Mouse (Mus musculus) erythroblast, embryonic 14.5 days (primary cell): ENCODE measurements around the gene Cd36. TPM values are rescaled to one million over a fixed set of nuclear protein-coding genes. Genes with fewer than 3 reads are reported as not detected.

Experiments used
- H3K27me3 ChIP-seq: 2 replicates; pipeline ENCODE4 v1.6.1; 2012; ENCODE audit warnings: inconsistent platforms; ENCODE audit not compliant: control insufficient read depth
- H3K36me3 ChIP-seq: 2 replicates; pipeline ENCODE4 v1.6.1; 2012; ENCODE audit warnings: mild to moderate bottlenecking, inconsistent platforms; ENCODE audit not compliant: control insufficient read depth
- H3K4me1 ChIP-seq: 2 replicates; pipeline ENCODE4 v1.6.1; 2012; ENCODE audit warnings: inconsistent platforms; ENCODE audit not compliant: control insufficient read depth
- H3K4me3 ChIP-seq: replicated peaks from 2 replicates; pipeline ENCODE3; 2012; ENCODE audit warnings: moderate library complexity, mild to moderate bottlenecking, inconsistent platforms
- H3K9me3 ChIP-seq: 2 replicates; pipeline ENCODE4 v1.6.1; 2012; ENCODE audit warnings: low read length, inconsistent platforms, mixed read lengths; ENCODE audit not compliant: control insufficient read depth
- GATA1 ChIP-seq: IDR thresholded peaks from 2 replicates; pipeline ENCODE4 v1.6.1; 2012; ENCODE audit warnings: low read length, inconsistent platforms, mixed read lengths
- TAL1 ChIP-seq: IDR thresholded peaks from 3 replicates; pipeline ENCODE4 v1.6.1; 2012; ENCODE audit warnings: low read length, inconsistent platforms, mixed read lengths
- polyA plus RNA-seq: library from polyadenylated mRNA; stranded (reverse); fragments of >175 nt; gene quantifications from 2 replicates; pipeline ENCODE4 v1.2.3, GENCODE M21; 2012

Cd36 gene
- polyA plus RNA-seq, 1 experiment = 0.12 TPM

DNA sequence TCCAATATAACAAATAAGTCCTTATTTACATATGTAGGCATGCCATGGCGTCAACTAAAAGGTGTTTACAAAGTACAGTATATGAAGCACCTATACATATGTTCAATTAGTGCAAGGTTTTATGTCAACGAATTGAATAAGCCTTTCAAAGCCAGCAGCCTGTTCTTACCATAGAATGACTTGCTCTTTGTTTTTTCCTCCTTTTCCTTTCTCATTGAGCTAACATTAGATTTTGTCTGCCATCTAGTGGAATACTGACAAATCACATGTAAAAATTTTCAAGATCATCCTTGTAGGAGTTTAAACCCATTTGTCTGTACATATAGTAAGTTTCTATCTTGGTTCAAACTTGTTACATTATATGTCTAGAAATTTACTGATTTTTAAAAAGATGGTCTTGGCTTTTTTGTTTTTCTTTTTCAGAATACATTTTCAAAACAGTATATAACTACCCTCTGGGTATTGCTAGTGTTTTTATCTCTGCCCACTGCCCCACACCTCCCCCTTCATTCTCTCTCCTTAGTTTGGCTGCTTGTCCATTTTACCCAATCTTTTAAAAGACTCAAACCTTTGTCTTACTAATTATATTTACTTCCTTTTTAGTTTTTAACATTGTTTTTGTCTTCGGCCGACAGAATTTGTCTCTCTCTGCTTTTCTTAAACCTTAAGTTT is 122.5 kb downstream of the Cd36 start:
- TF ChIP-seq GATA1 = no peak
- no peak for TF ChIP-seq TAL1
- Histone ChIP-seq H3K4me3 (no peak overlapping the region), H3K27me3 (no peaks in the 10 kb centered on the region), H3K36me3 (no peaks in the 10 kb centered on the region), H3K9me3 (no peaks in the 10 kb centered on the region), H3K4me1 (no peaks in the 10 kb centered on the region)

DNA sequence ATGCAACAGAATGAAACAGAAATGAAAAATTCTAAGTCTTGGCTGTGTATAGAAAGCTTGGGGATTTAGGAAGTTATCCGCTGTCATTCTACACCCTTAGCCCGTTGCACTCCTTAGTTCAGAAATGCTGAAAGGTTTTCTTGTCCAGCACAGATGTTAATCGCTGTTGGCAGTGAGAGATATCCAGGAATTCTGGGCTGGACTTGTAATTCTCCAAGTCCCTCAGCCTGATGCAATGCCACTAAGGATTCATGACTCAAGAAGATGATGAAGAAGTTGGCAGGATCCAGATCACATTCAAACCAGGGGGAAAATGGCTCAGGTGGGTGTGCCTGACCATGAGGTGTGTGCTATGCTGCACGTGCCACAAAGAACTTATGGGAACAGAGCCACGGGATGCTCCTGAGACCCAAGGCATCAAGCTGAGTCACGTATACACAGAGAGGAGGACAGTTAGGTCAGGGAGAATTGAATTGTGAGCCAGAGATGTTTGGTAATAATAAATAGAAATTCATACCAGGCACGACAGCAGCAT is 135.1 kb downstream of the Cd36 start:
- no peak overlapping the region for H3K4me3 ChIP-seq
- TF ChIP-seq TAL1 (no peak), GATA1 (no peak)
- no peaks in the 10 kb centered on the region for H3K27me3 ChIP-seq
- no peaks in the 10 kb centered on the region for H3K9me3 ChIP-seq
- H3K4me1 ChIP-seq = no peaks in the 10 kb centered on the region
- no peaks in the 10 kb centered on the region for H3K36me3 ChIP-seq

DNA sequence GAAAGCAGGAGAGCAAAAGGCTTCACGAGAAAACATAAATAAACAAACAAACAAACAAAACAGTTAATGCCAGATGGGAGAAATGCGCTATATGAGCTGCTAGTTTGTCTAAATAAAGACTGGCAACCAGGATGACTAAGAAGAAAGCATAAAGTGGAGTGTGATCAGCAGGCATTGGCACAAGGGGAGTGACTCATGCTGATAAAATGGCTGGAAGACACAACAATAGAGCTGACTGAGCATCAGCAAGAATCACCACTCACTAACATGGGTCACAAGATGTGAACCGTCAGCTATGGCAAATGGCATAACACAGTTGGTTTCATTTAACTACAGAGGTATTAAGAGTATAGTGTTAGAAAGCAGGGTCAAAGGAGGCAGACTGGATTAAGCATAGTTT is 140.3 kb downstream of the Cd36 start:
- H3K27me3 ChIP-seq = no peaks in the 10 kb centered on the region
- TF ChIP-seq TAL1 (no peak), GATA1 (no peak)
- H3K9me3 ChIP-seq = no peaks in the 10 kb centered on the region
- H3K4me1 ChIP-seq = no peaks in the 10 kb centered on the region
- H3K36me3 ChIP-seq = no peaks in the 10 kb centered on the region
- H3K4me3 ChIP-seq = no peak overlapping the region

DNA sequence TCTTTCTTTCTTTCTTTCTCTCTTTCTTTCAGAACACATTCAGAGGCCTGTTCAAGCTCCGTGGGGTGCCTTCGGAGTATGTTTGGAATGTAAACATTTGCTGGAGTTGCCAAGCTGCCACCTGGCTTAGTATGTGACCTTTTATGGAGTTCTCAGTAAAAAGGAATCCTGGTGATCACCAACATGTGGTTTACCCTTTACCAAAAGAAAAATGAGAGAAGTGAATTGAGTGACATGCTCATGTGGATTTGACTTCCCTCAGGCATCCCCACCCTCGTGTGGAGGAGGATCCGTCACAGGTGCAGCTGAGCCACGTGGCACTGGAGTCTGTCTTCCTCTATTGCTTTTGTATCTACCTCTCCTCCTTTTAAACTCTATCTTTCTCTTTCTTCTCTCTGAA is 141.5 kb downstream of the Cd36 start:
- no peaks in the 10 kb centered on the region for H3K36me3 ChIP-seq
- H3K4me3 ChIP-seq = no peak overlapping the region
- no peak for TF ChIP-seq TAL1
- TF ChIP-seq GATA1 = no peak
- no peaks in the 10 kb centered on the region for H3K9me3 ChIP-seq
- no peaks in the 10 kb centered on the region for H3K27me3 ChIP-seq
- H3K4me1 ChIP-seq = no peaks in the 10 kb centered on the region

DNA sequence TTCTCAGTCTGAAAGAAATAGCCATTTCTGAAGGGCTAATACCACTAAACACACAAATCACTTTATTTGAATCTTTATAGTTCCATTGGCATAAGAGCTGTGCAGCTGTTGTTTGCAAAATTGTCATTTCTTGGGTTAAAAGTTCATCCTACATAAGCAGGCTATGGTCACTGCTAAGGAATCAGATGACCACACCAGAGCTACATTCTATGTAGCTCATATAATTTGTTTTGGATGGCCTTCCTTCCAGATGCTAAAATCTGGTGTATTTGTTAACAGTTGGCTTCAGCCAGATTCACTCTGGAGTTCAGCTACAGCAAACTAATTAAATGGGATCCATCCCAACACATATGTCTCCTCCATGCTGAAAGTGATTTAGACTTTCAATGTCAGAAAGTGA is 142.1 kb downstream of the Cd36 start:
- TF ChIP-seq TAL1 (no peak), GATA1 (no peak)
- no peak overlapping the region for H3K4me3 ChIP-seq
- no peaks in the 10 kb centered on the region for H3K27me3 ChIP-seq
- no peaks in the 10 kb centered on the region for H3K36me3 ChIP-seq
- no peaks in the 10 kb centered on the region for H3K4me1 ChIP-seq
- H3K9me3 ChIP-seq = no peaks in the 10 kb centered on the region

DNA sequence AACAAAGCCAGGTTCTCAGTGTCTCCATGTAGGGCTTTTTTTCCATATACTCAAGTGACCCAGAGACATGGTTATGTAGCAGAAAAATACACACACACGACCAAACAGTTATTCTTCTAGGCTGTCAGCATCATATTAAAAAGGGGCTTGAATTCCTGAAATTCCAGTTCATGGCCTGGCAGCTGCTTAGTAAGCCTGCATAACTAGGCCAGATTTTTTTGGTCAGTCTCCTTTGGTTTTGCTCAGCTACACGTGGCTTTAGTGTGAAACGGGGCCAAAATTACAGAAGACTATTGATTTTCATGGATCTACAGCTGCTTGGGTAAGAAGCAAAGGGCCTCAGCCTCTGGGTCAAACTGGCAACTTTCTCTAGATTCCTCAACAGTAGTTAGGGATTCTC is 148.8 kb downstream of the Cd36 start:
- TF ChIP-seq TAL1 = no peak
- no peak for TF ChIP-seq GATA1
- no peak overlapping the region for H3K4me3 ChIP-seq
- no peaks in the 10 kb centered on the region for H3K9me3 ChIP-seq
- no peaks in the 10 kb centered on the region for H3K4me1 ChIP-seq
- no peaks in the 10 kb centered on the region for H3K27me3 ChIP-seq
- H3K36me3 ChIP-seq = no peaks in the 10 kb centered on the region

Other genes with a start within 250 kb of the Cd36 start
- gene Gnat3, start 73.7 kb upstream of the Cd36 start, polyA plus RNA-seq = not detected in 2 replicates